Mouse (Mus musculus) liver, embryonic 11.5 days (tissue): ENCODE measurements around the gene Tlx1. TPM values are rescaled to one million over a fixed set of nuclear protein-coding genes. Genes with fewer than 3 reads are reported as not detected.

Experiments
- ATAC-seq: fragments of 200-750 bp; cut with Nextera tagmentation; replicated peaks from 2 replicates; pipeline ENCODE4 v1.8.0; 2017; ENCODE audit warnings: moderate number of reproducible peaks, mild to moderate bottlenecking, moderate TSS enrichment, moderate library complexity; ENCODE audit not compliant: low FRiP score
- DNase-seq: peaks from one replicate; pipeline ENCODE4 v3.0.0-alpha.2; 2017; ENCODE audit warnings: low spot score
- H3K27ac ChIP-seq: fragments of 300-500 bp; sonication (generic); 2 replicates; pipeline ENCODE4 v1.5.1; 2014; ENCODE audit warnings: mild to moderate bottlenecking, low read depth, low read length, control low read depth
- H3K27me3 ChIP-seq: fragments of 300-500 bp; sonication (generic); replicated peaks from 2 replicates; pipeline ENCODE4 v1.6.1; 2014; ENCODE audit warnings: low read length, mixed read lengths; ENCODE audit not compliant: control insufficient read depth, insufficient read depth
- H3K36me3 ChIP-seq: fragments of 300-500 bp; sonication (generic); 2 replicates; pipeline ENCODE4 v1.6.1; 2014; ENCODE audit warnings: mild to moderate bottlenecking, low read length, moderate library complexity, mixed read lengths; ENCODE audit not compliant: control insufficient read depth, insufficient read depth
- H3K4me1 ChIP-seq: fragments of 300-500 bp; sonication (generic); replicated peaks from 2 replicates; pipeline ENCODE4 v1.6.1; 2014; ENCODE audit warnings: low read length, mixed read lengths; ENCODE audit not compliant: control insufficient read depth, insufficient read depth
- H3K4me2 ChIP-seq: fragments of 300-500 bp; sonication (generic); 2 replicates; pipeline ENCODE4 v1.6.1; 2014; ENCODE audit warnings: mild to moderate bottlenecking, control low read depth, moderate library complexity
- H3K4me3 ChIP-seq: fragments of 300-500 bp; sonication (generic); 2 replicates; pipeline ENCODE4 v1.5.1; 2014; ENCODE audit warnings: low read depth, low read length, control low read depth
- H3K9ac ChIP-seq: fragments of 300-500 bp; sonication (generic); 2 replicates; pipeline ENCODE4 v1.6.1; 2014; ENCODE audit warnings: low read depth, low read length, control low read depth
- H3K9me3 ChIP-seq: fragments of 300-500 bp; sonication (generic); 2 replicates; pipeline ENCODE4 v1.6.1; 2016; ENCODE audit warnings: low read length, inconsistent platforms, mixed read lengths; ENCODE audit not compliant: control insufficient read depth
- WGBS: fragments of 180-500 bp; shearing (Covaris S2); extraction: QIAGEN DNeasy Blood & Tissue Kit; methylation state at CpG from one replicate; pipeline ENCODE4 v1.1.7; 2014; 5-methylcytosine and 5-hydroxymethylcytosine counted together
- polyA plus RNA-seq: library from polyadenylated mRNA; unstranded; fragments of >200 nt; fragmentation: Nextera tagmentation; extraction: Ambion mirVana; gene quantifications from 2 replicates; pipeline ENCODE4 v1.2.1, GENCODE M21; 2014

Tlx1 gene
- polyA plus RNA-seq, 1 experiment from 2014 or later: 0.32 TPM

GRCm38 (mm10) chr19:45131966-45132628 lies 18.4 kb upstream of the Tlx1 start:
- 34% methylated on average over 14 of the region's 14 CpGs for whole genome bisulfite sequencing
- Histone ChIP-seq H3K9me3 (no peaks in the 10 kb centered on the region), H3K9ac (no peak overlapping the region), H3K4me1 (no peaks in the 10 kb centered on the region), H3K27ac (no peak overlapping the region), H3K27me3 (peaks cover 35% of the 10 kb centered on the region), H3K36me3 (no peaks in the 10 kb centered on the region), H3K4me3 (no peak overlapping the region), H3K4me2 (no peak overlapping the region)
- ATAC-seq (no peak), DNase-seq (no peak)

- DNase-seq (no peak), ATAC-seq (no peak)
- no peak overlapping the region for H3K4me3 ChIP-seq
- H3K27ac ChIP-seq: no peak overlapping the region
- H3K9me3 ChIP-seq: no peaks in the 10 kb centered on the region
- H3K36me3 ChIP-seq: no peaks in the 10 kb centered on the region
- H3K9ac ChIP-seq: no peak overlapping the region
- H3K4me2 ChIP-seq: no peak overlapping the region
- H3K4me1 ChIP-seq: no peaks in the 10 kb centered on the region; the same call in 1 of the 2 replicates
- peaks cover 92% of the 10 kb centered on the region for H3K27me3 ChIP-seq
- WGBS: 15% methylated on average over 3 of the region's 3 CpGs
Measured at GRCm38 (mm10) chr19:45142531-45142930, 7.9 kb upstream of the Tlx1 start.

GRCm38 (mm10) chr19:45143214-45143895 lies 7.1 kb upstream of the Tlx1 start:
- Histone ChIP-seq H3K27me3 (peaks cover 100% of the 10 kb centered on the region), H3K27ac (no peak overlapping the region), H3K36me3 (no peaks in the 10 kb centered on the region), H3K9me3 (no peaks in the 10 kb centered on the region), H3K4me2 (peak overlapping the region; percentile 33; the same call in 1 of the 2 replicates), H3K9ac (no peak overlapping the region), H3K4me3 (no peak overlapping the region), H3K4me1 (no peaks in the 10 kb centered on the region; the same call in 1 of the 2 replicates)
- 3% methylated on average over 46 of the region's 46 CpGs for WGBS
- ATAC-seq (no peak), DNase-seq (no peak)

- Histone ChIP-seq H3K27me3 (peaks cover 99% of the 10 kb centered on the region), H3K36me3 (no peaks in the 10 kb centered on the region), H3K4me3 (no peak overlapping the region), H3K9ac (no peak overlapping the region), H3K4me1 (peaks cover 3% of the 10 kb centered on the region), H3K4me2 (no peak overlapping the region), H3K9me3 (no peaks in the 10 kb centered on the region), H3K27ac (no peak overlapping the region)
- DNase-seq (no peak), ATAC-seq (no peak)
- 7% methylated on average over 4 of the region's 4 CpGs for WGBS
Measured at GRCm38 (mm10) chr19:45147071-45147470, 3.4 kb upstream of the Tlx1 start.

GRCm38 (mm10) chr19:45151361-45152182 lies 1.1 kb downstream of the Tlx1 start:
- Histone ChIP-seq H3K9me3 (no peaks in the 10 kb centered on the region), H3K27me3 (peaks cover 99% of the 10 kb centered on the region), H3K4me3 (no peak overlapping the region; the same call in 1 of the 2 replicates), H3K27ac (no peak overlapping the region), H3K36me3 (no peaks in the 10 kb centered on the region), H3K4me2 (peak overlapping the region; percentile 31; the same call in 1 of the 2 replicates), H3K9ac (no peak overlapping the region), H3K4me1 (peaks cover 3% of the 10 kb centered on the region)
- ATAC-seq: no peak
- WGBS: 2% methylated on average over 36 of the region's 36 CpGs
- DNase-seq: no peak

- Histone ChIP-seq H3K36me3 (no peaks in the 10 kb centered on the region), H3K4me1 (peaks cover 3% of the 10 kb centered on the region), H3K27ac (no peak overlapping the region), H3K27me3 (peaks cover 99% of the 10 kb centered on the region), H3K4me2 (no peak overlapping the region), H3K4me3 (no peak overlapping the region), H3K9ac (no peak overlapping the region), H3K9me3 (no peaks in the 10 kb centered on the region)
- 4% methylated on average over 8 of the region's 8 CpGs for WGBS
- no peak for ATAC-seq
- no peak for DNase-seq
Measured at GRCm38 (mm10) chr19:45152183-45152650, 1.7 kb downstream of the Tlx1 start.

- no peak for DNase-seq
- Histone ChIP-seq H3K27me3 (peaks cover 99% of the 10 kb centered on the region), H3K27ac (no peak overlapping the region), H3K4me3 (no peak overlapping the region), H3K4me1 (peaks cover 3% of the 10 kb centered on the region), H3K9me3 (no peaks in the 10 kb centered on the region), H3K9ac (no peak overlapping the region), H3K4me2 (peak overlapping the region; percentile 7; the same call in 1 of the 2 replicates), H3K36me3 (no peaks in the 10 kb centered on the region)
- WGBS: 2% methylated on average over 44 of the region's 44 CpGs
- no peak for ATAC-seq
Measured at GRCm38 (mm10) chr19:45153311-45154058, 3.0 kb downstream of the Tlx1 start.

- no peak overlapping the region for H3K9ac ChIP-seq
- H3K4me3 ChIP-seq: no peak overlapping the region
- peak overlapping the region; percentile 7; the same call in 1 of the 2 replicates for H3K4me2 ChIP-seq
- H3K9me3 ChIP-seq: no peaks in the 10 kb centered on the region
- DNase-seq (no peak), ATAC-seq (no peak)
- no peaks in the 10 kb centered on the region for H3K36me3 ChIP-seq
- H3K27me3 ChIP-seq: peaks cover 99% of the 10 kb centered on the region
- H3K27ac ChIP-seq: no peak overlapping the region
- WGBS: under 1% methylated on average over 24 of the region's 24 CpGs
- H3K4me1 ChIP-seq: peaks cover 3% of the 10 kb centered on the region
Measured at GRCm38 (mm10) chr19:45154059-45154386, 3.5 kb downstream of the Tlx1 start.
